Mouse (Mus musculus) kidney, adult 2 months (tissue): Measurements from ENCODE around the gene Dlx1. TPM values are rescaled to one million over a fixed set of nuclear protein-coding genes. Genes with fewer than 3 reads are reported as not detected.

ENCODE experiments used
- DNase-seq: peaks from one replicate; pipeline ENCODE4 v3.0.0; 2021
- H3K27ac ChIP-seq: fragments of 200-500 bp; 2 replicates; pipeline ENCODE4 v1.5.1; 2012; ENCODE audit warnings: low read depth, low read length, control low read depth, inconsistent platforms; ENCODE audit not compliant: insufficient read depth
- H3K27me3 ChIP-seq: fragments of 200-500 bp; replicated peaks from 2 replicates; pipeline ENCODE4 v1.6.1; 2012; ENCODE audit warnings: mild to moderate bottlenecking, moderate library complexity, low read length, inconsistent platforms; ENCODE audit not compliant: control insufficient read depth, insufficient read depth
- H3K36me3 ChIP-seq: fragments of 200-500 bp; 2 replicates; pipeline ENCODE4 v1.6.1; 2012; ENCODE audit warnings: mild to moderate bottlenecking, moderate library complexity, low read length, inconsistent platforms; ENCODE audit not compliant: control insufficient read depth, insufficient read depth
- H3K4me1 ChIP-seq: fragments of 200-500 bp; 2 replicates; pipeline ENCODE4 v1.6.1; 2011; ENCODE audit warnings: low read length; ENCODE audit not compliant: control insufficient read depth, insufficient read depth
- H3K4me3 ChIP-seq: fragments of 200-500 bp; 2 replicates; pipeline ENCODE4 v1.5.1; 2011; ENCODE audit warnings: mild to moderate bottlenecking, low read depth, low read length, control low read depth; ENCODE audit not compliant: insufficient read depth
- CTCF ChIP-seq: fragments of 200-500 bp; conservative IDR thresholded peaks from 2 replicates; pipeline ENCODE4 v1.5.1; 2011; ENCODE audit warnings: low read depth, mild to moderate bottlenecking, control low read depth, low read length, moderate library complexity, mixed read lengths; ENCODE audit not compliant: insufficient read depth, insufficient read length
- POLR2A ChIP-seq: fragments of 200-500 bp; IDR thresholded peaks from one replicate; pipeline ENCODE4 v1.6.1; 2011; ENCODE audit warnings: low read depth, low read length, control low read depth
- WGBS: fragments of 180-500 bp; shearing (Covaris S2); methylation state at CpG from one replicate; pipeline ENCODE4 v1.1.7; 2018; 5-methylcytosine and 5-hydroxymethylcytosine counted together
- polyA plus RNA-seq: library from polyadenylated mRNA; depleted of rRNA; stranded (reverse); fragments of >200 nt; gene quantifications from 2 replicates; pipeline ENCODE4 v1.2.3, GENCODE M21; 2012

Dlx1 gene
- polyA plus RNA-seq, 1 experiment, result 0.16 TPM

DNA sequence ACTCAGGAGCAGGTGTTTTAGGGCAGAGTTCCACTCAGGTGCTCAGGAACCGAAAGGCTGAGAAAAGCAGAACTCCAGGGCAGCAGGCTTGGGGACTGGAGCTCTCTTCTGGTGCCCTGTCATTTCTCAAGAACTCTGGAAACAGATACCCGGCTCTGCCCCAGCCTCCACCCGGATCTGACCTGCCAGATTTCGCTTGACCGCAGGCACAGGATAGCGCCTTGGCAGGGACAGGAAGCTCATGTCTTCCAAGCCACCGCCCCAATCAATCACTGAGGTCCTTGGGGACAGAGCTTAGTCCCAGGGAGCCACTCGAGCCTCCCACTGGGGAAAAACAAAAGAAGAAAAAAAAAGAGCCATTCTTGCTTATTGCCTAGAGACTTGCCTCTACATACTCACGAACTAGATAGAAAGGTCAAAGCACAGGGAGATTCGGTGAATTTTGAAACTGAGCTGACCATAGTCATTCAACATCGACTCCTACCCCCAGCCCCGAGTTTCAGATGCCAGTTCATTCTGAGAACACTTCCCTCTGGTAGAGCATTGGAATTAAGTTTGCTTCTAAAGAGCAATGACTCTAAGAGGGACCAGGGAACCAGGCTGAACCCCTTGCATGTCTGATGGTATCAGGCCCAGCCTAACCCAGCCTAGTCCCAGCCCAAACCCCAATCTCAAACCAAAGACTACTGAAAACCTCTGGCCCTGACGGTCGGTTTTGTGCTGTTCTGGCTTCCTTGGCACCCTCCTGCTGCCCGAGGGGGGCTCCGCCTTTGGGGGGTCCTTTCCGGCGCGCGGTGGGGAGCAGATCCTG is 6.5 kb downstream of the Dlx1 start:
- Histone ChIP-seq H3K4me3 (no peak overlapping the region), H3K27ac (no peak overlapping the region), H3K4me1 (no peaks in the 10 kb centered on the region), H3K27me3 (peaks cover 22% of the 10 kb centered on the region), H3K36me3 (no peaks in the 10 kb centered on the region)
- DNase-seq, result peak; percentile 4
- 3% methylated on average over 20 of the region's 20 CpGs for WGBS
- TF ChIP-seq POLR2A, result no peak
- no peak for TF ChIP-seq CTCF

DNA sequence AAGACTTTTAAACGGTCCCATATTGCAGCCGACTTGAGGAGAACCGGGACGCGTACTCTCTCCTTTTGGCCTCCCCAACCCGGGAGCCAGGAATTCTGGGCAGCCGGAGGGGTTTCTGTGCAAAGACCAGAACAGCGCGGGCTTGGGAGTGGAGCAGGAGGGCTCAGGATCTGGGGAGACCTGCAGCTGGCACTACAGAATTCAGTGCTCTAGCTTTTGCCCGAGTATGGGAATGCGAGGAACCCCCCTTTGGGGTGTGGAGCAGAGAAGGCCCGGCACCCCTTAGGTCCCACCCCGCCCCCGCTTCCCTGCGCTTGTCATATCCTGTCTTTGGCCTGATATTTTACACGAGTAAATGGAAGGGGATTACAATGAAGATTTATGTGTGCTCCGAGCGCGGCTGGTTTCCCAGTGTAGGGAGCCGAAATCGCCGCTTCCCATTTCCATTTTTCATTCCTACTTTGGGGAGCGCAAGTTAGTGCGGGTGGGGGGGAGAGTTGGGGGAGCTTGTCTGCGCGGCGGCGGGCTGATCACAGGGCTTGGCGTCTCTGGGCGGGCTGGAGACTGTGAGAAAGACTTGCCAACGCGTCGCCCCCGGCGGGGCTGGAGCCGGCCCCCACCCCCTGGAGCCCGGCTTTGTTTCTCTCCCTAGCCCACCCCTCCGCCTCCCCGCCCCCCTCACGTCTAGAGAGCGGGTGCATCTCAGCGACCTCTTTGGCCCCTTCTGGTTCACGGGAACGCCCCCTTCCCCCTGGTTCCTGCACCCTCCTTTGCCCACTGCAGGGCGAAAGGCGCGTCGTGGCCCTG is 12.9 kb downstream of the Dlx1 start:
- peak; percentile 3 for DNase-seq
- Histone ChIP-seq H3K36me3 (no peaks in the 10 kb centered on the region), H3K4me1 (0 out of 2 replicates have a peak, but pooled peaks cover 3% of the 10 kb centered on the region), H3K27me3 (peaks cover 35% of the 10 kb centered on the region), H3K4me3 (no peak overlapping the region; the same call in 1 of the 2 replicates), H3K27ac (no peak overlapping the region)
- 3% methylated on average over 47 of the region's 48 CpGs for WGBS
- TF ChIP-seq POLR2A (no peak), CTCF (no peak)

DNA sequence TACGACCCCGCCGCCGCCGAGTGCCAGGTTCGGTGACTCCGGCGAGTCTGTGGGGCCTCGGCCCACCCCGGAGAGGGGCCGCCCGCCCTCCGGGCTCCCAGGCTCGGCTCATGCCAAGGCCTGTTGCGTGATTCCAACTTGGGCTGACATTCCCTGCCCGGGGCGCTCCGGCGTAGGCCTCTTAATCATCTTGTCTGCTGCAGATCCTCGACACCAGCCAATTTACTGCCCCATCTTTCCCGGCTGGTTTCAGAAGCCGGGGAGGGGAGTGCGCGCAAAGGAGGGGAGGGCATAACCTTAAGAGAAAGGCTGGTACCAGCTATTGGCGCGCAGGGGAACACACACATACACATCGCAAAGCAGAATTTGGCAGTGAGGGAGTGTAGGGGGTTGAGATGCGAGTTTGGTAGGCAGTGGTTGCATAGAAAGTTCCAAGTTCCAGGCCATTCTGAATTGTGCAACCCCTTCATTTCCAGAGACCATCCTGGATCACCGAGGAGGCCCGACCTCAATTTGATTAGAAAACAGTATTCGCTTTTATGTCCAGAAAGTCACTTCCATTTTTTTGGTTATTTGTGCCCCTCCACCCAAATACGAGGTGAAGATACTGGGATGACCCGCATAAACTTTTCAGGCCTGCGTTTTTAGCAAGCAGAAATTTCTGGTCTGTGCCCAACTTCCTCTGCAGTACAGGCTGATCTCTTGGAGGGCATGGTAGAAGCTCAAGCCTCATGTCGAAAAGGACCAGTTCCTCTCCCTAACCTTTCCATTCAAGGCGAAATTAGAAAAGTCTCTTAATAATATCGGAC is 13.7 kb downstream of the Dlx1 start:
- Histone ChIP-seq H3K4me1 (0 out of 2 replicates have a peak, but pooled peaks cover 3% of the 10 kb centered on the region), H3K27me3 (peaks cover 38% of the 10 kb centered on the region), H3K4me3 (no peak overlapping the region), H3K27ac (no peak overlapping the region), H3K36me3 (no peaks in the 10 kb centered on the region)
- TF ChIP-seq POLR2A, result no peak
- TF ChIP-seq CTCF, result no peak
- 11% methylated on average over 37 of the region's 37 CpGs for WGBS
- DNase-seq, result no peak

DNA sequence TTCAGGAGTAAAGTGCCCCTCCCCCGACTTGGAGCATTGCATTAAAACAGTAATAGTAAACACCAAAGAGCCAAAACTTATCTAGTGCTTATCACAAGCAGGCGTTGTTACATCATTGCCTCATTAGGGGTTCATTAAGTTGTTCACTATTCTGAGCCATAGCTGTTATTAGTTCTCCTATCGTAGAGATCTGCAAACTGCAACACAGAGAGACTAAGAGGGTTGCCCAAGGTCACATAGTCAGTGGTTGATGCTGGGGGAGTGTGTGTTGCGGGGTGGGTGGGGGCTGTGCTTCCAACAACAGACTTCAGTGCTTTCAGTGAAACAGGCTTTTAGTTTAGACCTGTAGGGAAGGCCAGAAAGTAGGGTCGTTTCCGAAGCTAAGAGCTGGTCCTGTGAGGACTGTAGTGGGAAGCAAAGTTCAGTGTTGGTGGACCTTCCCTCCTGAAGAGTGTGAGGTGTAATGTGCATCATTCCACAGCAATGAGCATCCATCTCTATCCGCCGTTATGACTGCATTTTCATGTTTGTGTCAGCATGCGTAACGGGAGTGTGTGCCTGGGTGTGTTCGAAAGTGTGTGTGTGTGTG is 14.4 kb downstream of the Dlx1 start:
- 0 out of 2 replicates have a peak, but pooled peaks cover 3% of the 10 kb centered on the region for H3K4me1 ChIP-seq
- H3K27me3 ChIP-seq, result peaks cover 41% of the 10 kb centered on the region
- DNase-seq, result no peak
- WGBS, result 14% methylated on average over 11 of the region's 11 CpGs
- H3K4me3 ChIP-seq, result no peak overlapping the region
- no peaks in the 10 kb centered on the region for H3K36me3 ChIP-seq
- TF ChIP-seq POLR2A (no peak), CTCF (no peak)
- no peak overlapping the region for H3K27ac ChIP-seq

DNA sequence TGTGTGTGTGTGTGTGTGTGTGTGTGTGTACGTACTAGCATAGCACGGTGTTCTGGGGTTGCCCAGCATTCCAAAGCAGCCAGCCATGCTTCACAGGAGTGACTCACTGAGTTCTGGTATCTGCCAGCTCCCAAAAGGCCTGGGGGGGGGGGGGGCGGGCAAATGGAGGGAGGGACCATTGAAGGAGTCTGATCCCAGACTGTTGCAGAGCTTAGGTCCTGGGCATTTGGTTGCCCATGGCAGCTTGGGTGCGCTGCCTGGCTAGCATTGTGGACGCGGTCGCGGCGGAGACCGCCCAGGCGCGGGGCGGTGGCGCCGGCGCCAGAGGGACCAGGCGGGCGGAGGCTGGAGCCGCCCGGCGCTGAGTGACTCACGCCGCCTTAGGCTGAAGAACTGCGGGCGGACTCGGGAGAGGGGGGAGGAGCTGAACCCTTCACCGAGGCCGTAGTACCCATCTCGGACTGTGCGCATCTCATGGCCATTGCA is 14.9 kb downstream of the Dlx1 start:
- H3K36me3 ChIP-seq, result no peaks in the 10 kb centered on the region
- WGBS, result 3% methylated on average over 30 of the region's 30 CpGs

DNA sequence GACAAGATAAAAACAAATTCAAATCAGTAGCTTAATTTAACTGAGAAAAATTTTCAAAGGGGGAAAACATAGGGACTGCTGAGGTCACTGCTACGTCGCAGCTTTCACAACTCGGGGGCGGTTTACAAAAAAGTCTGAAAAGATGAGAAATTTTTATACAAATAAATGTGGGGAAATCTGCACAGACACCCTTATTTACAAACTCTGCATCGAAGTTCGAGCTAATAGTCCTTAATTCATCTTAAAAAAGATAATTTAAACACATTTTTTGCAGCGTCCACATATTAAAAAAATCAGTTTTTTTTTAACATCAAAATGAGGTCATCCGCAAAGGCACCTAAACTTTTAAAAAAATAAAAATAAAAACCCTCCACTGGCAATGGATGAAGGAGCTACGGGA is 15.6 kb downstream of the Dlx1 start:
- WGBS, result 15% methylated on average over 9 of the region's 9 CpGs
- no peaks in the 10 kb centered on the region for H3K36me3 ChIP-seq
- TF ChIP-seq CTCF (no peak), POLR2A (no peak)
- no peak overlapping the region for H3K4me3 ChIP-seq
- H3K27ac ChIP-seq, result no peak overlapping the region
- H3K4me1 ChIP-seq, result 0 out of 2 replicates have a peak, but pooled peaks cover 3% of the 10 kb centered on the region
- DNase-seq, result peak; percentile 3
- peaks cover 39% of the 10 kb centered on the region for H3K27me3 ChIP-seq

More for the DNA sequence above, 14.9 kb downstream of the Dlx1 start:
- peak; percentile 27 for DNase-seq
- TF ChIP-seq CTCF (no peak), POLR2A (no peak)
- Histone ChIP-seq H3K27ac (no peak overlapping the region), H3K4me1 (0 out of 2 replicates have a peak, but pooled peaks cover 3% of the 10 kb centered on the region), H3K27me3 (peaks cover 39% of the 10 kb centered on the region), H3K4me3 (no peak overlapping the region)
